Mouse (Mus musculus) heart, embryonic 16.5 days (tissue): Measurements from ENCODE around the gene Plppr5. TPM values are rescaled to one million over a fixed set of nuclear protein-coding genes. Genes with fewer than 3 reads are reported as not detected.

Source experiments
- ATAC-seq: fragments of 200-750 bp; cut with Nextera tagmentation; replicated peaks from 2 replicates; pipeline ENCODE4 v1.8.0; 2017; ENCODE audit warnings: moderate number of reproducible peaks; ENCODE audit not compliant: insufficient read depth, low FRiP score; ENCODE audit errors: extremely low read depth
- H3K27ac ChIP-seq: fragments of 300-500 bp; sonication (generic); 2 replicates; pipeline ENCODE4 v1.5.1; 2014; ENCODE audit warnings: mild to moderate bottlenecking, low read length, control low read depth, moderate library complexity
- H3K27me3 ChIP-seq: fragments of 300-500 bp; sonication (generic); 2 replicates; pipeline ENCODE4 v1.6.1; 2014; ENCODE audit warnings: low read length, mixed read lengths; ENCODE audit not compliant: control insufficient read depth, insufficient read depth
- H3K36me3 ChIP-seq: fragments of 300-500 bp; sonication (generic); 2 replicates; pipeline ENCODE4 v1.6.1; 2014; ENCODE audit not compliant: control insufficient read depth, insufficient read depth
- H3K4me1 ChIP-seq: fragments of 300-500 bp; sonication (generic); 2 replicates; pipeline ENCODE4 v1.6.1; 2014; ENCODE audit warnings: low read length, mixed read lengths; ENCODE audit not compliant: control insufficient read depth, insufficient read depth
- H3K4me2 ChIP-seq: fragments of 300-500 bp; sonication (generic); 2 replicates; pipeline ENCODE4 v1.6.1; 2014; ENCODE audit warnings: low read depth, mild to moderate bottlenecking, control low read depth, low read length
- H3K4me3 ChIP-seq: fragments of 300-500 bp; sonication (generic); 2 replicates; pipeline ENCODE4 v1.5.1; 2014; ENCODE audit warnings: mild to moderate bottlenecking, control low read depth, low read length
- H3K9ac ChIP-seq: fragments of 300-500 bp; sonication (generic); 2 replicates; pipeline ENCODE4 v1.6.1; 2014; ENCODE audit warnings: low read length, control low read depth
- H3K9me3 ChIP-seq: fragments of 300-500 bp; sonication (generic); replicated peaks from 2 replicates; pipeline ENCODE4 v1.6.1; 2016; ENCODE audit warnings: low read length; ENCODE audit not compliant: control insufficient read depth
- WGBS: fragments of 180-500 bp; shearing (Covaris S2); extraction: QIAGEN DNeasy Blood & Tissue Kit; methylation state at CpG from one replicate; pipeline ENCODE4 v1.1.7; 2014; 5-methylcytosine and 5-hydroxymethylcytosine counted together
- polyA plus RNA-seq: library from polyadenylated mRNA; unstranded; fragments of >200 nt; fragmentation: Nextera tagmentation; extraction: Ambion mirVana; gene quantifications from 2 replicates; pipeline ENCODE4 v1.2.1, GENCODE M21; 2015

Plppr5 gene
- polyA plus RNA-seq: 2.5 and 3.1 TPM in 2 replicates

GRCm38 (mm10) chr3:117574529-117575252, at the start of gene Plppr5:
Plppr5 (plus strand) TSS chr3:117574836.
- H3K9ac ChIP-seq: peak within 1 kb of the TSS; percentile 74
- H3K4me1 ChIP-seq: peaks cover 4% of the 10 kb centered on the region
- H3K27me3 ChIP-seq: peaks cover 12% of the 10 kb centered on the region
- peak; percentile 67 for ATAC-seq
- WGBS: 22% methylated on average over 20 of the region's 20 CpGs
- H3K4me3 ChIP-seq: peak within 1 kb of the TSS; percentile 68
- peak within 1 kb of the TSS; percentile 97 for H3K4me2 ChIP-seq
- no peaks in the 10 kb centered on the region for H3K36me3 ChIP-seq
- H3K27ac ChIP-seq: no peak within 1 kb of the TSS; the same call in 1 of the 2 replicates
- H3K9me3 ChIP-seq: no peaks in the 10 kb centered on the region

- no peak for ATAC-seq
- whole genome bisulfite sequencing: 82% methylated on average over 5 of the region's 5 CpGs
- no peak overlapping the region for H3K9ac ChIP-seq
- no peaks in the 10 kb centered on the region for H3K36me3 ChIP-seq
- H3K4me2 ChIP-seq: no peak overlapping the region
- no peaks in the 10 kb centered on the region for H3K27me3 ChIP-seq
- H3K4me1 ChIP-seq: no peaks in the 10 kb centered on the region
- no peaks in the 10 kb centered on the region for H3K9me3 ChIP-seq
- no peak overlapping the region for H3K4me3 ChIP-seq
- H3K27ac ChIP-seq: no peak overlapping the region
These were observed 24.7 kb upstream of the Plppr5 start for GRCm38 (mm10) chr3:117549899-117550298.

- no peak for ATAC-seq
- Histone ChIP-seq H3K27ac (no peak overlapping the region), H3K9me3 (no peaks in the 10 kb centered on the region), H3K4me2 (no peak overlapping the region), H3K4me1 (no peaks in the 10 kb centered on the region), H3K9ac (no peak overlapping the region), H3K27me3 (no peaks in the 10 kb centered on the region), H3K36me3 (no peaks in the 10 kb centered on the region), H3K4me3 (no peak overlapping the region)
- 83% methylated on average over 4 of the region's 4 CpGs for WGBS
These were observed 24.1 kb upstream of the Plppr5 start for GRCm38 (mm10) chr3:117550526-117550925.

GRCm38 (mm10) chr3:117556972-117557371, 17.7 kb upstream of the Plppr5 start:
- H3K4me3 ChIP-seq: no peak overlapping the region
- H3K27me3 ChIP-seq: no peaks in the 10 kb centered on the region
- H3K9ac ChIP-seq: no peak overlapping the region
- H3K36me3 ChIP-seq: no peaks in the 10 kb centered on the region
- WGBS: 49% methylated on average over 1 of the region's 1 CpGs
- H3K4me1 ChIP-seq: no peaks in the 10 kb centered on the region
- no peak for ATAC-seq
- no peak overlapping the region for H3K4me2 ChIP-seq
- no peaks in the 10 kb centered on the region for H3K9me3 ChIP-seq
- no peak overlapping the region for H3K27ac ChIP-seq

- no peak overlapping the region; the same call in 1 of the 2 replicates for H3K27ac ChIP-seq
- H3K4me3 ChIP-seq: peak overlapping the region; percentile 68
- H3K36me3 ChIP-seq: no peaks in the 10 kb centered on the region
- peaks cover 4% of the 10 kb centered on the region for H3K4me1 ChIP-seq
- H3K4me2 ChIP-seq: peak overlapping the region; percentile 97
- H3K9ac ChIP-seq: peak overlapping the region; percentile 74
- no peaks in the 10 kb centered on the region for H3K9me3 ChIP-seq
- H3K27me3 ChIP-seq: peaks cover 12% of the 10 kb centered on the region
- peak; percentile 68 for ATAC-seq
- 0% methylated on average over 72 of the region's 74 CpGs for WGBS
These were observed 754 bp downstream of the Plppr5 start for GRCm38 (mm10) chr3:117575253-117575927.

GRCm38 (mm10) chr3:117575928-117576254, 1.3 kb downstream of the Plppr5 start:
- Histone ChIP-seq H3K4me1 (peaks cover 4% of the 10 kb centered on the region), H3K27ac (no peak overlapping the region), H3K36me3 (no peaks in the 10 kb centered on the region), H3K9me3 (no peaks in the 10 kb centered on the region), H3K27me3 (peaks cover 12% of the 10 kb centered on the region), H3K4me3 (peak overlapping the region; percentile 68), H3K9ac (peak overlapping the region; percentile 74), H3K4me2 (peak overlapping the region; percentile 97)
- WGBS: 15% methylated on average over 3 of the region's 3 CpGs
- ATAC-seq: no peak

- H3K4me2 ChIP-seq: no peak overlapping the region
- WGBS: 92% methylated on average over 2 of the region's 2 CpGs
- H3K27ac ChIP-seq: no peak overlapping the region
These were observed 2.7 kb downstream of the Plppr5 start for GRCm38 (mm10) chr3:117577349-117577748.

GRCm38 (mm10) chr3:117582628-117583027, 8.0 kb downstream of the Plppr5 start:
- ATAC-seq: no peak
- Histone ChIP-seq H3K27me3 (no peaks in the 10 kb centered on the region), H3K36me3 (no peaks in the 10 kb centered on the region), H3K9ac (no peak overlapping the region), H3K27ac (no peak overlapping the region), H3K4me1 (no peaks in the 10 kb centered on the region), H3K4me2 (no peak overlapping the region), H3K4me3 (no peak overlapping the region), H3K9me3 (no peaks in the 10 kb centered on the region)
- WGBS: 68% methylated on average over 2 of the region's 2 CpGs

More at GRCm38 (mm10) chr3:117577349-117577748, 2.7 kb downstream of the Plppr5 start:
- peaks cover 4% of the 10 kb centered on the region for H3K4me1 ChIP-seq
- peaks cover 12% of the 10 kb centered on the region for H3K27me3 ChIP-seq
- H3K9ac ChIP-seq: no peak overlapping the region
- no peak for ATAC-seq
- H3K9me3 ChIP-seq: no peaks in the 10 kb centered on the region
- no peak overlapping the region for H3K4me3 ChIP-seq
- H3K36me3 ChIP-seq: no peaks in the 10 kb centered on the region

GRCm38 (mm10) chr3:117602404-117602803, 27.8 kb downstream of the Plppr5 start:
- Histone ChIP-seq H3K36me3 (no peaks in the 10 kb centered on the region), H3K4me1 (peaks cover 10% of the 10 kb centered on the region), H3K4me2 (no peak overlapping the region), H3K9me3 (no peaks in the 10 kb centered on the region), H3K27ac (no peak overlapping the region), H3K27me3 (no peaks in the 10 kb centered on the region), H3K4me3 (no peak overlapping the region), H3K9ac (no peak overlapping the region)
- no peak for ATAC-seq
- whole genome bisulfite sequencing: 84% methylated on average over 1 of the region's 1 CpGs
